Mouse (Mus musculus) hindbrain, embryonic 14.5 days (tissue): ENCODE data around the gene F8a. TPM values are rescaled to one million over a fixed set of nuclear protein-coding genes. Genes with fewer than 3 reads are reported as not detected.
"Not testable (repeated sequence)": the region's sequence is repeated elsewhere in the genome, so short reads cannot be mapped to it uniquely, and the experiment has no call there.

Experiments
- ATAC-seq: fragments of 200-750 bp; cut with Nextera tagmentation; 2 replicates; pipeline ENCODE4 v1.8.0; 2017; ENCODE audit warnings: moderate number of reproducible peaks, mild to moderate bottlenecking, moderate TSS enrichment, moderate library complexity; ENCODE audit not compliant: low FRiP score
- DNase-seq: peaks from one replicate; pipeline ENCODE4 v3.0.0-alpha.2; 2015; ENCODE audit warnings: low spot score
- H3K27ac ChIP-seq: fragments of 300-500 bp; sonication (generic); 2 replicates; pipeline ENCODE4 v1.5.1; 2014; ENCODE audit warnings: mild to moderate bottlenecking, moderate library complexity
- H3K27me3 ChIP-seq: fragments of 300-500 bp; sonication (generic); 2 replicates; pipeline ENCODE4 v1.6.1; 2014; ENCODE audit warnings: mild to moderate bottlenecking, low read length, mixed read lengths; ENCODE audit not compliant: control insufficient read depth, insufficient read depth
- H3K36me3 ChIP-seq: fragments of 300-500 bp; sonication (generic); replicated peaks from 2 replicates; pipeline ENCODE4 v1.6.1; 2014; ENCODE audit not compliant: control insufficient read depth, insufficient read depth
- H3K4me1 ChIP-seq: fragments of 300-500 bp; sonication (generic); replicated peaks from 2 replicates; pipeline ENCODE4 v1.6.1; 2014; ENCODE audit warnings: antibody characterized with exemption, low read length, mixed read lengths; ENCODE audit not compliant: control insufficient read depth, insufficient read depth
- H3K4me2 ChIP-seq: fragments of 300-500 bp; sonication (generic); replicated peaks from 2 replicates; pipeline ENCODE4 v1.6.1; 2014; ENCODE audit warnings: mild to moderate bottlenecking, moderate library complexity
- H3K4me3 ChIP-seq: fragments of 300-500 bp; sonication (generic); replicated peaks from 2 replicates; pipeline ENCODE4 v1.5.1; 2014; ENCODE audit warnings: mild to moderate bottlenecking, low read length
- H3K9ac ChIP-seq: fragments of 300-500 bp; sonication (generic); 2 replicates; pipeline ENCODE4 v1.6.1; 2014
- H3K9me3 ChIP-seq: fragments of 300-500 bp; sonication (generic); 2 replicates; pipeline ENCODE4 v1.6.1; 2016; ENCODE audit warnings: low read length; ENCODE audit not compliant: control insufficient read depth
- WGBS: fragments of 180-500 bp; shearing (Covaris S2); extraction: QIAGEN DNeasy Blood & Tissue Kit; methylation state at CpG from one replicate; pipeline ENCODE4 v1.1.7; 2014; 5-methylcytosine and 5-hydroxymethylcytosine counted together
- polyA plus RNA-seq: library from polyadenylated mRNA; unstranded; fragments of >200 nt; fragmentation: Nextera tagmentation; extraction: Ambion mirVana; gene quantifications from 2 replicates; pipeline ENCODE4 v1.2.1, GENCODE M21; 2014

F8a gene
- 30.2 and 31.4 TPM in 2 replicates for polyA plus RNA-seq

DNA sequence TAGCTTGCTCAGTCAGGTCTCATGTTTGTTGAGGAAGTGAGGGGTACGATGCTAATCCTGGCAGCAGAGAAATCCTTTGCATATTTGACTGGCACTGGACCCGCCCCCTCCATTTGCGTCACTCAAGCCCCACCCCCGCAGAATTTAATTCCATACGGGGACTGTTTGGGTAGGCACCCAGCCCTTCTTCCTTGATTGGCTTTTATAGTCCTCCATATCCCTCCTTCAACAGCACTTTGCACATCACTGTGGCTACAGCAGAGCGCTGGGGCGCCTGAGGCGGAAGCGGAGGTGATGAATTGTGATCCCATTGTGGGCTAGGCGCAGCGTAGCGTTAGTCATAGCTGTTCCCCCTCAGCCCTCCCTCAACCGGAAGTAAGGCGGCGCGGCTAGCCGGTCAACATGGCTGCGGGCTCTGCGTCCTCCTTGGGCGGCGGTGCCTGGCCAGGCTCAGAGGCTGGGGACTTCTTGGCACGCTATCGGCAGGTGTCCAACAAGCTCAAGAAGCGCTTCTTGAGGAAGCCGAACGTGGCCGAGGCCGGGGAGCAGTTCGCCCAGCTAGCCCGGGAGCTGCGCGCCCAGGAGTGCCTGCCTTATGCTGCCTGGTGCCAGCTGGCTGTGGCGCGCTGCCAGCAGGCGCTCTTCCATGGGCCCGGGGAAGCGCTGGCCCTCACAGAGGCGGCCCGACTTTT, at the start of gene F8a:
TSS of gene F8a (plus strand) at position 378 of the 692 bp plus-strand sequence.
- H3K9me3 ChIP-seq: no peaks in the 10 kb centered on the region
- peak; percentile 80 for DNase-seq
- no peaks in the 10 kb centered on the region for H3K27me3 ChIP-seq
- peak within 1 kb of the TSS; percentile 61 for H3K4me2 ChIP-seq
- peak within 1 kb of the TSS; percentile 94 for H3K27ac ChIP-seq
- whole genome bisulfite sequencing: 10% methylated on average over 37 of the region's 39 CpGs
- H3K4me1 ChIP-seq: 0 out of 2 replicates have a peak, but pooled peaks cover 5% of the 10 kb centered on the region
- peak within 1 kb of the TSS; percentile 78 for H3K9ac ChIP-seq
- peak; percentile 97 for ATAC-seq
- H3K36me3 ChIP-seq: no peaks in the 10 kb centered on the region
- peak within 1 kb of the TSS; percentile 62 for H3K4me3 ChIP-seq

DNA sequence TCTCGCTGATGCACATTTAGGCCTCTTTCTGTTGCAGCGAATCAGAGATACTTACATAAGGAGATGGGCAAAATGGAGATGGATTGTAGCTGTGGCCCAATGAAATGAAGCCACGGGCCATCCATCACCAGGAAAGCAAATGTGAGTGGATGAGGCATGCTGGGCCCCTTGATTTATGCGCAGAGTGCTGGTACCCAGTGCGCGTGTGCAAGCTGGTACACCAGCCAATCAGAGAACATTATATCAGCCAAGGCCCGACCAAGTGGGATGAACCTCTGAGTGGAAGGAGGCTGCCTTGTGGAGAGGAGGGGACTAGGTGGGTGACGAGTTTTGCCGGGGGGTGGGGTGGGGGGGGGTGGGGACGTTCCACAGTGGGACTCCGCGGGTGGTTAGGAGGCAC, 36.2 kb upstream of the F8a start, which contains the start of gene Xlr3b:
TSS of gene Xlr3b (plus strand) at position 274 of the 400 bp plus-strand sequence.
- peak; percentile 77; the same call in 1 of the 2 replicates for ATAC-seq
- not testable (repeated sequence) for H3K4me1 ChIP-seq, H3K27ac ChIP-seq, H3K9ac ChIP-seq, H3K36me3 ChIP-seq, DNase-seq, H3K27me3 ChIP-seq, H3K4me2 ChIP-seq, H3K9me3 ChIP-seq, H3K4me3 ChIP-seq
- 80% methylated on average over 6 of the region's 12 CpGs for WGBS

DNA sequence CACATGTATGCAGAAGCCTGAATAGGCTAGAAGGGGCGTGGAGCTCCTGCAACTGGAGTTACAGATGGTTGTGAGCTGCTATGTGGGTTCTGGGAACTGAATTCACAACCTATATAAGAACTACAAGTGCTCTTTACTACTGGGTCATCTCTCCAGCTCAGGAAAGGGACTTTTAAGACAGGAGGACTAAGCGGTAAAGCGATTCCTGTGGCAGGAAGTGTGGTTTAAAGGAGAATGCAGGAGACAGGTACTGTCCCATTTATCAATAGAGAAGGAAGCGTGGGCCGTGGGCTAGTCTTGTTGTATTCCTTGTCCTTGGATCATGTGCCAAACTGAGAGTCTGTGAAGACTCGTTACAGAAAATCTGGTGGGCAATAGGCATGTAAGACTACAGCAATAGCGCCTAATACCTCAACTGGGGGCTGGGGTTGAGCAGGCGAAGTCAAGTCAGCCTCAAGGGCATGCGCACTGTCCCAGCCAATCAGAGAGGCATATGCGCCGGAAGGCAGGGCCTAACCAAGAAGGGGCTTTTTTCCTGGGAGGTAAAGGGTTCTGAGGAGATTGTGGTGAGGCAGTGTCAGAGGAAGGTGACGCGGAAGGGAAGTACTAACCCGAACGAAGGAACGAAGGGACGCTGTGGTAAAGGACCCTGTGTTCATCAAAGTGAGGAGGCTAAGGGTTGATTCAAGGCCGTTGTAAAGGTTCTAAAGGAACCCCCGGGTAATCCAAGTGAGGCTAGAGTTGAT, 14.1 kb upstream of the F8a start, which contains the start of gene Xlr4b:
TSS of gene Xlr4b (plus strand) at position 515 of the 746 bp plus-strand sequence.
- H3K4me2 ChIP-seq, H3K9me3 ChIP-seq, H3K9ac ChIP-seq, H3K27me3 ChIP-seq, H3K27ac ChIP-seq, H3K36me3 ChIP-seq, H3K4me3 ChIP-seq, ATAC-seq, H3K4me1 ChIP-seq, DNase-seq: not testable (repeated sequence)
- 83% methylated on average over 8 of the region's 19 CpGs for WGBS

DNA sequence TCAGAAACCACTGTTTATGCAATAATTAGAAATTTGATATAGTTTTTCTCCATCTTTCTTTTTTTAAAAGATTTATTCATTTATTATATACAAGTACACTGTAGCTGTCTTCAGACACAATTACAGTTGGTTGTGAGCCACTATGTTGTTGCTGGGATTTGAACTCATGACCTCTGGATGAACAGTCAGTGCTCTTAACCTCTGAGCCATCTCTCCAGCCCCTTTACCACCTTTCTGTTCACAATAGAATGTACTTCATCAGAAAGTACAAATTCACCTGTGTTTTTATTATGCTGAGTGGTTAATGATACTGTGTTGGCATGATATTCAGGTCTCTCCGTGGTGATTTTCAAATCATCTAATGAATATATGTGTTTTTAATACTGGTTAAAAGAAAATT, 2.7 kb upstream of the F8a start:
- Histone ChIP-seq H3K9me3 (no peaks in the 10 kb centered on the region), H3K4me3 (no peak overlapping the region), H3K27ac (no peak overlapping the region), H3K36me3 (no peaks in the 10 kb centered on the region), H3K9ac (no peak overlapping the region), H3K4me1 (0 out of 2 replicates have a peak, but pooled peaks cover 1% of the 10 kb centered on the region), H3K27me3 (no peaks in the 10 kb centered on the region), H3K4me2 (no peak overlapping the region)
- DNase-seq: no peak
- no peak for ATAC-seq
- 61% methylated on average over 1 of the region's 1 CpGs for WGBS

DNA sequence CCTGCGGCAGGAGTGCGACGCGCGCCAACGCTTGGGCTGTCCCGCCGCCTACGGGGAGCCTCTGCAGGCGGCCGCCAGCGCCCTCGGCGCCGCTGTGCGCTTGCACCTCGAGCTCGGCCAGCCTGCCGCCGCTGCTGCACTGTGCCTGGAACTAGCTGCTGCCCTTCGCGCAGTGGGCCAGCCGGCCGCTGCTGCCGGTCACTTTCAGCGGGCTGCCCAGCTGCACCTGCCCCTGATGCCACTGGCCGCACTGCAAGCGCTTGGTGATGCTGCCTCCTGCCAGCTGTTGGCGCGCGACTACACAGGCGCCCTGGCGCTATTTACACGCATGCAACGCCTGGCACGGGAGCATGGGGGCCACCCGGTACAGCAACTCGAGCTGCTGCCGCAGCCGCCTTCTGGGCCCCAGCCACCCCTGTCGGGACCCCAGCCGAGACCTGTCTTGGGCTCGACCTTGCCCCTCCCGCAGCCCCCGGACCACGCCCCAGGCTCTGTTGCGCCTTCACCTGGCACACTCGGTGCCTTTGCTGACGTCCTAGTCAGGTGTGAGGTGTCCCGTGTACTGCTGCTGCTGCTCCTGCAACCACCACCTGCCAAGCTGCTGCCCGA, 619 bp downstream of the F8a start:
- DNase-seq (peak; percentile 47), ATAC-seq (peak; percentile 64)
- peak overlapping the region; percentile 78 for H3K9ac ChIP-seq
- H3K4me3 ChIP-seq: peak overlapping the region; percentile 62
- H3K27me3 ChIP-seq: no peaks in the 10 kb centered on the region
- peak overlapping the region; percentile 94 for H3K27ac ChIP-seq
- peak overlapping the region; percentile 61 for H3K4me2 ChIP-seq
- WGBS: 15% methylated on average over 41 of the region's 51 CpGs
- no peaks in the 10 kb centered on the region for H3K9me3 ChIP-seq
- H3K36me3 ChIP-seq: no peaks in the 10 kb centered on the region
- 0 out of 2 replicates have a peak, but pooled peaks cover 5% of the 10 kb centered on the region for H3K4me1 ChIP-seq

DNA sequence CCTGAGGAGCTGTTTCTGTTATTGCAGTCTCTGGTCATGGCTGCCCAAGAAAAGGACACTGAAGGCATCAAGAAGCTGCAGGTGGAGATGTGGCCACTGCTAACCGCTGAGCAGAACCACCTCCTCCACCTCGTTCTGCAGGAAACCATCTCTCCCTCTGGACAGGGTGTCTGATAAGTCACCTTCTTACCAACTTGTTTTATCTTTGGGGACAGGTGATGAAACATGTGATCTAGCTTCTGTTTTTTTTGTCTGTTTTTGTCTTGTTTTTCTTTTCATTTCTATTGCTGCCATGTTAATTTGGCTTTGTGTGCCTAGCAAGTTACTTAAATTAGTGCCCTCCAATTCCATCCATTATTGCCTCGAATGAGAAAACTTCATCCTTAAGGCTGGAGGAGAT, 1.2 kb downstream of the F8a start:
- DNase-seq (peak; percentile 23), ATAC-seq (no peak)
- Histone ChIP-seq H3K27me3 (no peaks in the 10 kb centered on the region), H3K4me1 (0 out of 2 replicates have a peak, but pooled peaks cover 5% of the 10 kb centered on the region), H3K27ac (peak overlapping the region; percentile 94), H3K9me3 (no peaks in the 10 kb centered on the region), H3K4me2 (peak overlapping the region; percentile 61), H3K36me3 (no peaks in the 10 kb centered on the region), H3K9ac (peak overlapping the region; percentile 78), H3K4me3 (peak overlapping the region; percentile 62)
- 27% methylated on average over 3 of the region's 3 CpGs for WGBS

DNA sequence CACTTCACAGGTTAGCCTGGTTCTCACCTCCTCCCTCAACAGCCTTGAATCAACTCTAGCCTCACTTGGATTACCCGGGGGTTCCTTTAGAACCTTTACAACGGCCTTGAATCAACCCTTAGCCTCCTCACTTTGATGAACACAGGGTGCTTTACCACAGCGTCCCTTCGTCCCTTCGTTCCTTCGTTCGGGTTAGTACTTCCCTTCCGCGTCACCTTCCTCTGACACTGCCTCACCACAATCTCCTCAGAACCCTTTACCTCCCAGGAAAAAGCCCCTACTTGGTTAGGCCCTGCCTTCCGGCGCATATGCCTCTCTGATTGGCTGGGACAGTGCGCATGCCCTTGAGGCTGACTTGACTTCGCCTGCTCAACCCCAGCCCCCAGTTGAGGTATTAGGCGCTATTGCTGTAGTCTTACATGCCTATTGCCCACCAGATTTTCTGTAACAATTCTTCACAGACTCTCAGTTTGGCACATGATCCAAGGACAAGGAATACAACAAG, 14.8 kb downstream of the F8a start, which contains the start of gene Xlr4c:
TSS of gene Xlr4c (minus strand) at position 310 of the 505 bp plus-strand sequence.
- not testable (repeated sequence) for H3K27me3 ChIP-seq, H3K4me2 ChIP-seq, H3K4me3 ChIP-seq, DNase-seq, ATAC-seq, H3K9me3 ChIP-seq, H3K4me1 ChIP-seq, H3K36me3 ChIP-seq, H3K27ac ChIP-seq, H3K9ac ChIP-seq
- 89% methylated on average over 10 of the region's 14 CpGs for whole genome bisulfite sequencing

DNA sequence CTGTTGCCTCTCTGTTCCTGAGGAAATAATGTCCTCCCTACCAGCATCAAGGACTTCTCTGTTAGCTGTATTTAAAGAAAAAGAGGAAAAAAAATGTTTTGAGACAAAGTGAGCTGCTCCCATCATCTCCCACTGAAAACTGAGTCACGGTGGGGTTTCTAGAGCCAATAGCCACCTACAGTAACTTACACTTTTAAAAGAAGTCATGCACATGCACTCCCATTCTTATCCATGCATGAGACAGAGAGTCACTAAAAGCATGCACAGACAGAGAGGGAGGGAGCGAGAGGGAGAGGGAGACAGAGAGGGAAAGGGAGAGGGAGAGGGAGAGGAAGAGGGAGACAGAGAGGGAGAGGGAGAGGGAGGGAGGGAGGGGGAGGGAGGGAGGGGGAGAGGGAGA, 34.3 kb downstream of the F8a start:
- not testable (repeated sequence) for H3K27ac ChIP-seq, DNase-seq, H3K4me3 ChIP-seq, H3K36me3 ChIP-seq, H3K4me1 ChIP-seq, H3K9ac ChIP-seq, H3K4me2 ChIP-seq, H3K27me3 ChIP-seq, ATAC-seq, H3K9me3 ChIP-seq
- 93% methylated on average over 2 of the region's 2 CpGs for WGBS

DNA sequence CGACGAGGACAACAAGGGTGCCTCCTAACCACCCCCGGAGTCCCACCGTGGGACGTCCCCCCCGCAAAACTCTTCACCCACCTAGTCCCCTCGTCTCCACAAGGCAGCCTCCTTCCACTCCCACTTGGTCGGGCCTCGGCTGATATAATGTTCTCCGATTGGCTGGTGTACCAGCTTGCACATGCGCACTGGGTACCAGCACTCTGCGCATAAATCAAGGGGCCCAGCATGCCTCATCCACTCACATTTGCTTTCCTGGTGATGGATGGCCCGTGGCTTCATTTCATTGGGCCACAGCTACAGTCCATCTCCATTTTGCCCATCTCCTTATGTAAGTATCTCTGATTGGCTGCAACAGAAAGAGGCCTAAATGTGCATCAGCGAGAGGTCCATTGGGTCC, 37.2 kb downstream of the F8a start, which contains the start of gene Xlr3c:
TSS of gene Xlr3c (minus strand) at position 121 of the 400 bp plus-strand sequence.
- ATAC-seq, H3K27me3 ChIP-seq, DNase-seq, H3K4me1 ChIP-seq, H3K36me3 ChIP-seq, H3K4me2 ChIP-seq, H3K4me3 ChIP-seq, H3K9me3 ChIP-seq, H3K27ac ChIP-seq, H3K9ac ChIP-seq: not testable (repeated sequence)
- 89% methylated on average over 14 of the region's 14 CpGs for WGBS
